Mouse (Mus musculus): ENCODE data around the gene Cenpe. TPM values are rescaled to one million over a fixed set of nuclear protein-coding genes. Genes with fewer than 3 reads are reported as not detected.

Cenpe gene
- polyA plus RNA-seq, 1 experiment from 2014 or later = 56.1 TPM

DNA sequence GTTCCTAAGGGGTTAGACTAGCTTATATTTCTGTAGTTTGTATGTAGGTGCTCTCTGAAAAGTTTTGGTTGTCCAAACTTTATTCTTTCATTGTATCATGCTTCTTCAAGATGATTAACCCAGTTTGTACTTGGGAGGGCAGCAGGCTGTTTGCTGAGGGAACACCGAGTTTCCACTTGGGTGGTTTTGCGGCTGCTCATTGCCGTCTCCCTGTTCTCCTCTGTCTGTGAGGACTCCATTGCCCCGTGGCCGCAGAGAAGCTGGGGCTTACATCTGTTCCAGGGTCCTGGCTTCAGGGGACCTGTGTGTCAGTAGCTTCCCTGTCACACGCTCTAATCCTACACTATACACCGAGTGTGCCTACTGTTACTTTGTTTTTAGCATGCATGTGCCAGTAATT, 47.9 kb downstream of the Cenpe start:
- H3K4me3 ChIP-seq (ENCODE audit: low read depth, low read length) = no peak overlapping the region
- DNase-seq (ENCODE audit: low spot score) (no peak), ATAC-seq (replicated peaks; ENCODE audit: insufficient number of reproducible peaks, low FRiP score, low TSS enrichment, low read depth) (no peak)
- 87% methylated on average over 7 of the region's 7 CpGs for WGBS
- no peaks in the 10 kb centered on the region for H3K27me3 ChIP-seq (ENCODE audit: control insufficient read depth, insufficient read depth, low read length)
- H3K9ac ChIP-seq (replicated peaks; ENCODE audit: low read length) = no peak overlapping the region
- peaks cover 14% of the 10 kb centered on the region for H3K36me3 ChIP-seq (replicated peaks; ENCODE audit: control insufficient read depth, insufficient read depth, low read depth, low read length)
- H3K4me2 ChIP-seq (ENCODE audit: low read depth, low read length) = no peak overlapping the region
- no peaks in the 10 kb centered on the region for H3K9me3 ChIP-seq (replicated peaks; ENCODE audit: control insufficient read depth, low read length)
- H3K4me1 ChIP-seq (ENCODE audit: control insufficient read depth, insufficient read depth, low read length) = no peaks in the 10 kb centered on the region
- no peak overlapping the region for H3K27ac ChIP-seq (replicated peaks; ENCODE audit: low read depth, low read length)

DNA sequence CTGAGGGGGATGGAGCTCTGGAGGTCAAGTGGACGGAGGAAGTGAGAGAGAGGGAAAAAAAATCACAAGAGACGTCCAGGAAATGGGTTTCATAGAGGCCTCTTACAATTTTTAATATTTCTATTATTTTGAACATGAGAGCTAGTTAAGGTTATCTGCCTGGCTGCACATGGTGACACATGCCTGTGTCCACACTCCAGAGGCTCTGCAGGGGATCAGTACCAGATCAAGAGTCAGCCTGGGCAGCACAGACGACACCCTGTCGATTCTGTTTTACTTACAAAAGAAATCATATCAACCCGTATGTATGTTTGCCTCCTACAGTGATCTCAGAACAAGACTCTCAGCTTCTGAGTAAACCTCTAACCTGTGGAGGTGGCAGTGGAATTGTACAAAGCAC, 56.3 kb downstream of the Cenpe start:
- H3K27ac ChIP-seq (replicated peaks; ENCODE audit: low read depth, low read length) = no peak overlapping the region
- no peaks in the 10 kb centered on the region for H3K9me3 ChIP-seq (replicated peaks; ENCODE audit: control insufficient read depth, low read length)
- peaks cover 6% of the 10 kb centered on the region for H3K36me3 ChIP-seq (replicated peaks; ENCODE audit: control insufficient read depth, insufficient read depth, low read depth, low read length)
- whole genome bisulfite sequencing = 92% methylated on average over 5 of the region's 5 CpGs
- H3K27me3 ChIP-seq (ENCODE audit: control insufficient read depth, insufficient read depth, low read length) = no peaks in the 10 kb centered on the region
- H3K4me1 ChIP-seq (ENCODE audit: control insufficient read depth, insufficient read depth, low read length) = no peaks in the 10 kb centered on the region
- ATAC-seq (replicated peaks; ENCODE audit: insufficient number of reproducible peaks, low FRiP score, low TSS enrichment, low read depth) (no peak), DNase-seq (ENCODE audit: low spot score) (no peak)
- H3K4me2 ChIP-seq (ENCODE audit: low read depth, low read length) = no peak overlapping the region
- H3K4me3 ChIP-seq (ENCODE audit: low read depth, low read length) = no peak overlapping the region
- H3K9ac ChIP-seq (replicated peaks; ENCODE audit: low read length) = no peak overlapping the region

DNA sequence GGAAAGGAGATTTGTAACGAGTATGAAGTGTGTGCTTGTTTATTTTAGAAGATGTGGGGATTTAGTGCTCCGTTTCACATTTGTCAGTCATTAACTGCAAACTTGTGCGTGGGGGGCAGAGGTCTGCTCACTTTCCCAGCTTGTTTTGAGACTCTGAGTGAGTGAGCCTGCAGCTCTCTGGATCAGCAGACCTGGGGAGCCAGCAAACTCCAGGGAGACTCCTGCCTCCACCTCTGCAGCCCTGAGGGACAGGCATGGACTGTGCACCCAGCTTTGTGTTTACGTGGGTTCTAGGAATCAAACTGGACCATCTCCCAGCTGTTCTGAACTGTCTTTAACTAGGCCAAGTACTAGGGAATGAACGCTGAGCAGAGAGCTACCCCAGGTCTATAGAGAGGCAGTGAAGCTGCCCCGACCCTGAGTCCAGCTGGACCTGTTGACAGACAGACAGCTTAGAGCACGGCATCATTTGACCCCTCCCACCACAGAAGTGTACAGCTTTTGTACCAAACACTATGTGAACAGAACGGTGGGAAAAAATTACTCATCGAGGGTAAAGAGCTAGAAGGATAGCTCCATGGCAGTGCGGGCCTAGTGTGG, 57.2 kb downstream of the Cenpe start:
- ATAC-seq (replicated peaks; ENCODE audit: insufficient number of reproducible peaks, low FRiP score, low TSS enrichment, low read depth) (no peak; the same call in 1 of the 2 replicates), DNase-seq (ENCODE audit: low spot score) (no peak)
- Histone ChIP-seq H3K9me3 (replicated peaks; ENCODE audit: control insufficient read depth, low read length) (no peaks in the 10 kb centered on the region), H3K4me3 (ENCODE audit: low read depth, low read length) (no peak overlapping the region), H3K36me3 (replicated peaks; ENCODE audit: control insufficient read depth, insufficient read depth, low read depth, low read length) (peaks cover 6% of the 10 kb centered on the region), H3K27me3 (ENCODE audit: control insufficient read depth, insufficient read depth, low read length) (no peaks in the 10 kb centered on the region), H3K9ac (replicated peaks; ENCODE audit: low read length) (no peak overlapping the region), H3K4me2 (ENCODE audit: low read depth, low read length) (no peak overlapping the region), H3K27ac (replicated peaks; ENCODE audit: low read depth, low read length) (no peak overlapping the region), H3K4me1 (ENCODE audit: control insufficient read depth, insufficient read depth, low read length) (no peaks in the 10 kb centered on the region)
- 82% methylated on average over 10 of the region's 10 CpGs for WGBS

DNA sequence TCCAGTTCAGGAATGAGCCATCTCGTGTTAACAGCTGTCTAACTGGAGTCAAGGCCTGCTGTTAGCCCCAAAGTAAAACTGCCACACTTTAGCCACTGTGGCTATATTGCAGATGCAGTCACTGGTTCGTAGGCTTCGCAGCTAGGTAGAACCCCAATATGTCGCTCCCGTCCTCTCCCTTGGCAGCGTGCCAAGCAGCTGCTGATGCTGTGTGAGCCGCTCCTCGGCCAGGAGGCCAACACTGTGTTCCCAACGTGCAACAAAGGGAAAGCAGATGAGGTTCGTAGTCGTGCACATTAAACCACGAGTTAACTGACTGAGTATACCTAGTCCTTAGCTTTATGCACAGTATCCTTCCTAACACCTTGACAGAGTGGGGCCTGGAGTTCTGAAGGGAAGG, 60.3 kb downstream of the Cenpe start:
- Histone ChIP-seq H3K36me3 (replicated peaks; ENCODE audit: control insufficient read depth, insufficient read depth, low read depth, low read length) (no peaks in the 10 kb centered on the region; the same call in 1 of the 2 replicates), H3K4me1 (ENCODE audit: control insufficient read depth, insufficient read depth, low read length) (no peaks in the 10 kb centered on the region), H3K9me3 (replicated peaks; ENCODE audit: control insufficient read depth, low read length) (no peaks in the 10 kb centered on the region), H3K27ac (replicated peaks; ENCODE audit: low read depth, low read length) (no peak overlapping the region), H3K27me3 (ENCODE audit: control insufficient read depth, insufficient read depth, low read length) (no peaks in the 10 kb centered on the region), H3K9ac (replicated peaks; ENCODE audit: low read length) (no peak overlapping the region), H3K4me2 (ENCODE audit: low read depth, low read length) (no peak overlapping the region), H3K4me3 (ENCODE audit: low read depth, low read length) (no peak overlapping the region)
- 86% methylated on average over 12 of the region's 12 CpGs for WGBS
- no peak for ATAC-seq (replicated peaks; ENCODE audit: insufficient number of reproducible peaks, low FRiP score, low TSS enrichment, low read depth)
- no peak for DNase-seq (ENCODE audit: low spot score)

DNA sequence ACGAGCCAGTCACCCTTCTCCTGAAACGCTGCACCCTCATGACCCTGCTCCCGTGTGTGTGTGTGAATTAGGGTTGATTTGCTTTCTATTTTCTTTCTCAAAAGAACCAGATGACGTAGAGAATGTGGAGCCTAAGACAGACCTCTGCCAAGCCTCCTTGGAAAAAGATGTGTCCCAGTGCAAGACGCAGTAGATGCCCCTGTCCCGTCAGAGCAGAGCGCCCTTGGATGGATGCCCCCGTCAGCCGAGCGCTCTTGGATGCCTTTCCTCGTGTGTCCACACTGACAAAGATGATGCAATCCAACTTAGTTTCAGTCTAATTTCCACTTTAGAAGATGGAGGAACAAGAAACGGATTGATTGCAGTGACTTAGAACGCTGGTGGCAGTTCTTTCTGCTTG, 60.7 kb downstream of the Cenpe start:
- H3K4me1 ChIP-seq (ENCODE audit: control insufficient read depth, insufficient read depth, low read length) = no peaks in the 10 kb centered on the region
- WGBS = 92% methylated on average over 13 of the region's 13 CpGs
- H3K9ac ChIP-seq (replicated peaks; ENCODE audit: low read length) = no peak overlapping the region
- no peaks in the 10 kb centered on the region; the same call in 1 of the 2 replicates for H3K36me3 ChIP-seq (replicated peaks; ENCODE audit: control insufficient read depth, insufficient read depth, low read depth, low read length)
- no peaks in the 10 kb centered on the region for H3K27me3 ChIP-seq (ENCODE audit: control insufficient read depth, insufficient read depth, low read length)
- H3K4me3 ChIP-seq (ENCODE audit: low read depth, low read length) = no peak overlapping the region
- no peak overlapping the region for H3K27ac ChIP-seq (replicated peaks; ENCODE audit: low read depth, low read length)
- ATAC-seq (replicated peaks; ENCODE audit: insufficient number of reproducible peaks, low FRiP score, low TSS enrichment, low read depth) = no peak
- DNase-seq (ENCODE audit: low spot score) = no peak
- H3K4me2 ChIP-seq (ENCODE audit: low read depth, low read length) = no peak overlapping the region
- no peaks in the 10 kb centered on the region for H3K9me3 ChIP-seq (replicated peaks; ENCODE audit: control insufficient read depth, low read length)

DNA sequence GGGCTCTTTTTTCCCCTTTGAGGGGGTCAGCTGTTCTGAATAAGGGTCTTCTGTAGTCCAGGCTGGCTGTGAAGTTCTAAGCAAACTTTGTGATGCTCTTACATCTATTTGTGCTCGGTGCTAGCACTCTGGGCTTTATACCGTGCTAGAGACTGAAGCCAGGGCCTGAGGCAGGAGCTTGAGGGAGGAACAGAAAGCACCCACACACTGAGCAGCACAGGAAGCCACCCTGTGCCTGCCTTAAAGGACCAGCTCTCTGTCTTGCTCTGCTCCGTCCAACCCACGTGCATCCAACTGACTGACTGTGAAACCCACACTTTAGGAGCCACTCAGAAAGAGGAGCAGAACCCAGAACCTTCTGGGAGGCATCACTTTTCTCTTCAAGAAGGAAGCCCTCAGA, 67.8 kb downstream of the Cenpe start:
- ATAC-seq (replicated peaks; ENCODE audit: insufficient number of reproducible peaks, low FRiP score, low TSS enrichment, low read depth) (no peak), DNase-seq (ENCODE audit: low spot score) (no peak)
- Histone ChIP-seq H3K9me3 (replicated peaks; ENCODE audit: control insufficient read depth, low read length) (no peaks in the 10 kb centered on the region), H3K27ac (replicated peaks; ENCODE audit: low read depth, low read length) (no peak overlapping the region), H3K9ac (replicated peaks; ENCODE audit: low read length) (peak overlapping the region; percentile 59), H3K4me2 (ENCODE audit: low read depth, low read length) (no peak overlapping the region), H3K27me3 (ENCODE audit: control insufficient read depth, insufficient read depth, low read length) (no peaks in the 10 kb centered on the region), H3K36me3 (replicated peaks; ENCODE audit: control insufficient read depth, insufficient read depth, low read depth, low read length) (no peaks in the 10 kb centered on the region), H3K4me1 (ENCODE audit: control insufficient read depth, insufficient read depth, low read length) (no peaks in the 10 kb centered on the region), H3K4me3 (ENCODE audit: low read depth, low read length) (no peak overlapping the region)
- 83% methylated on average over 4 of the region's 4 CpGs for WGBS

DNA sequence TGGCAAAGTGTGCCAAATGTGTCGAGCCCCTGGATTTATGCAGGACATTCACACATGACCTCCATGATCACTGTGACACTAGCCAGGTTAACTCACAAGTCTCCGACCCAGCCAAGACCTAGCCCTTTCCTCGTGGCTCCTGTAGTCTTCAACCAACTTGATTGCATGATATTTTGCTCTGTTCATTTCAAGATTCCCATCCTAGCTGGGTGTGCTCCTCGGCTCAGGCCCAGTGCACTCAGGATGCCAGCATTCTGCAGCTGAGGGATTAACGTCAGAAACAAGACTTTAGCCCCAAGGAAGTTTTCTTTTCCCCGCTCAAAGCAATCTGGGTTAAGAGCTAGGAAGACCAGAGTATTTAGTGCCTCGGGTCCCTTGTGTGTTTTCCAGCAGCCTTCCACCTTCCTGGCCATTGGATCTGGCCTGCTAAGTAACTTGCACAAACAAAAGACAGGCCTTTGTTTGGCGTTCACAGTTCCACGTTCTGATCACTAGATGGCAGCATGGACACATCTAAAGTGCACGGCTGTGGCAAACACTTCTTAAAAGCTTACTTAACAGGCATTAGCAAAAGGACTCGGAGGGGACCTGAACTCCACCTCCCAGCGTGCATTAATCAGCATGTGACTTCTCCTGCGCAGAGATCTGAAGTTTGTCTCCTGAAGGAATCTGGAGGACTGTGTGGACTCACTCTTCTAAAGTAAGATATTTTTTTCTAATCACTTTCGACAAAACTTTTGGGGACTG, 68.5 kb downstream of the Cenpe start, which contains the start of gene Bdh2:
TSS of gene Bdh2 (plus strand) at position 553 of the 747 bp plus-strand sequence.
- H3K4me2 ChIP-seq (ENCODE audit: low read depth, low read length) = no peak within 1 kb of the TSS

DNA sequence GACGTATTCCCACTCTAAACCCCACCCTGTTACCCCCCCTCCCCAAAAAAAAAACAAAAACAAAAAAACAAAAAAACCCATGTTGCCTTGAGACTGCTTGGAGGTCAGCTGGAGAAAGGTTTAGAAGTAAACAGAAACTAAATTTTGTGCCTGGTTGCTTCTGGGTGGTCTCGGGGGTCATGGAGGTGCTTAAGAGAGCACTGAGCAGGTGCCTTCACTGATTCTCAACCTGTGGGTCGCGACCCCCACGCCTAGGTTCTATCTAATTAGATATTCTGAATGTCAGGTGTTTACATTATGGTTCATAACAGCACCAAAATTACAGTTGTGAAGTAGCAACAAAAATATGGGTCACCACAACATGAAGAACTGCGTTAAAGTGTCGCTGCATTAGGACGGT, 69.4 kb downstream of the Cenpe start:
- WGBS = 77% methylated on average over 8 of the region's 8 CpGs
- no peaks in the 10 kb centered on the region for H3K36me3 ChIP-seq (replicated peaks; ENCODE audit: control insufficient read depth, insufficient read depth, low read depth, low read length)
- DNase-seq (ENCODE audit: low spot score) (no peak), ATAC-seq (replicated peaks; ENCODE audit: insufficient number of reproducible peaks, low FRiP score, low TSS enrichment, low read depth) (no peak)
- no peak overlapping the region for H3K4me3 ChIP-seq (ENCODE audit: low read depth, low read length)
- H3K27me3 ChIP-seq (ENCODE audit: control insufficient read depth, insufficient read depth, low read length) = no peaks in the 10 kb centered on the region
- no peak overlapping the region for H3K27ac ChIP-seq (replicated peaks; ENCODE audit: low read depth, low read length)
- no peaks in the 10 kb centered on the region for H3K9me3 ChIP-seq (replicated peaks; ENCODE audit: control insufficient read depth, low read length)
- no peaks in the 10 kb centered on the region for H3K4me1 ChIP-seq (ENCODE audit: control insufficient read depth, insufficient read depth, low read length)
- H3K4me2 ChIP-seq (ENCODE audit: low read depth, low read length) = no peak overlapping the region
- no peak overlapping the region for H3K9ac ChIP-seq (replicated peaks; ENCODE audit: low read length)

More for the DNA sequence above, 68.5 kb downstream of the Cenpe start, which contains the start of gene Bdh2:
- no peaks in the 10 kb centered on the region for H3K36me3 ChIP-seq (replicated peaks; ENCODE audit: control insufficient read depth, insufficient read depth, low read depth, low read length)
- no peaks in the 10 kb centered on the region for H3K9me3 ChIP-seq (replicated peaks; ENCODE audit: control insufficient read depth, low read length)
- no peaks in the 10 kb centered on the region for H3K4me1 ChIP-seq (ENCODE audit: control insufficient read depth, insufficient read depth, low read length)
- no peak within 1 kb of the TSS for H3K27ac ChIP-seq (replicated peaks; ENCODE audit: low read depth, low read length)
- ATAC-seq (replicated peaks; ENCODE audit: insufficient number of reproducible peaks, low FRiP score, low TSS enrichment, low read depth) (peak; percentile 79; the same call in 1 of the 2 replicates), DNase-seq (ENCODE audit: low spot score) (peak; percentile 96)
- H3K4me3 ChIP-seq (ENCODE audit: low read depth, low read length) = no peak within 1 kb of the TSS
- peak within 1 kb of the TSS; percentile 59 for H3K9ac ChIP-seq (replicated peaks; ENCODE audit: low read length)
- 21% methylated on average over 14 of the region's 14 CpGs for WGBS
- no peaks in the 10 kb centered on the region for H3K27me3 ChIP-seq (ENCODE audit: control insufficient read depth, insufficient read depth, low read length)

All from embryonic facial prominence, embryonic 11.5 days (tissue).